Mouse (Mus musculus) c-Kit-negative CD71-positive TER-119-positive erythroid progenitor cells, embryonic 14.5 days (primary cell): ENCODE data around the gene Ralgapa2.

Experiments used
- DNase-seq: peaks from one replicate; pipeline ENCODE4 v3.0.0-alpha.2; 2013; ENCODE audit warnings: low read depth, low spot score

The Ralgapa2 gene

GRCm38 (mm10) chr2:146307060-146307459, 205.1 kb downstream of the Ralgapa2 start:
- no peak for DNase-seq

- no peak for DNase-seq
Measured at GRCm38 (mm10) chr2:146302094-146302699, 209.9 kb downstream of the Ralgapa2 start.

DNA sequence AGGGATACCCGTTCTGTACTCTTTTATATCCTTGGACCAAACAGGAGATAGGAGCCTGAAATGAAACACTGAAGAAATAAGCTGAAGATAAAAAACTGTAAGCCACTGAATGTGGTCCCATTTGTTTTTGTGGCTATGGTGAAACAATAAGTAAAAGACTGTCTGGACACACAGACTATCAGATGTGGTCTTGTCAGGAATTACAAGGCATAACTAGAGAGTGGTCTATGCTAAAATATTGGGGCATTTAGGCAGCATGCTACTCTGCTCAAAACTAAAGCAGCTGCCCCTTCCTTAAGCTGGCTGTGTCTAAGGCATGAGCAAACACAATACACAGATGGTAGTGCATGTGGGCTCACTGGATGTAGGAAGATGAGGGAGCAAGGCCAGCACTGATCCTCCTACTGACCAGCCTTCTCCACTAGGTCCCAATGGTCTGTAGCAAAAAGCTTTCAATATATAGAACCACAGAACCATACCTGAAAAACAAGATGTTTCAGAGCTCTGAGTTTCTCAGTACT, 211.6 kb downstream of the Ralgapa2 start:
- no peak for DNase-seq

- DNase-seq, result no peak
Measured at GRCm38 (mm10) chr2:146299841-146300460, 212.2 kb downstream of the Ralgapa2 start.

DNA sequence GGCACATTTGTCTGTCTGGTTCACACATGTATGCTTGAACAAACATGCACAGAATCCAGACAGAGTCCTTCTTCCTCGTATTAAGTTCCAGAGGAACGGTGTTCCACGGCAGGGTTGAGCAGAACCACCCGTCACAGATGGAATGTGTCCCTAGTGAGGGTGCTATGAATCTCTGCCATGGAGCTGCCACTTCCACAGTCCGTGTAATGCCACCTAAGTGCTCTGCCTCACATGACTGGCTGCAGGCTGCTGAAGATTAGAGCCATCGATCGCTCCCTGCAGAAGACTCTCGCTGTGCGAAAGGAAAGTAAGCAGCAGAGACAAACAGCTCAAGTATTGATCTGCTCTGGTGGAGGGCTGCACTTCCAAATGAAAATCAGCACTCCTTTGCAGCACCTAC, 218.6 kb downstream of the Ralgapa2 start:
- DNase-seq, result no peak

- DNase-seq, result no peak
Measured at GRCm38 (mm10) chr2:146290871-146291637, 221.1 kb downstream of the Ralgapa2 start.

DNA sequence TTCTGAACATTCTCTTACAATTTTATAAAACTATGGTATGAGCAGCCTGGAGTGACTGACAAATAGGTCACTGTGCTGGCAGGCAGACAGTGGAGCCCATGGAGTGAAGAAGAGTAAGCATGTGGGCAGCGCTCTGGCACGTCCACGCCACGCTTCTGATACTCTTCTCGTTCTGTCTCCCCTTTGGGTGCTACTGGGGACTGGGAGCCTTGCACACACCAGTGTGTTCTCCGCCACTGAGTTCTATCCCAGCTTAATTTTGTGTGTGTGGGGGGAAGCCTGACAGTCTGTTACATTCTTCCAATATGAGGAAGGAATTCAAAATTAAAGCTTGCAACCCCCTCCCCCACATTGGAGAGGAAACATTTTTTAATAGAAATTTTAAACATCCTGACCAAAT, 221.8 kb downstream of the Ralgapa2 start:
- DNase-seq, result no peak

GRCm38 (mm10) chr2:146289394-146289793, 222.8 kb downstream of the Ralgapa2 start:
- DNase-seq, result no peak

- no peak for DNase-seq
Measured at GRCm38 (mm10) chr2:146288326-146288725, 223.8 kb downstream of the Ralgapa2 start.

DNA sequence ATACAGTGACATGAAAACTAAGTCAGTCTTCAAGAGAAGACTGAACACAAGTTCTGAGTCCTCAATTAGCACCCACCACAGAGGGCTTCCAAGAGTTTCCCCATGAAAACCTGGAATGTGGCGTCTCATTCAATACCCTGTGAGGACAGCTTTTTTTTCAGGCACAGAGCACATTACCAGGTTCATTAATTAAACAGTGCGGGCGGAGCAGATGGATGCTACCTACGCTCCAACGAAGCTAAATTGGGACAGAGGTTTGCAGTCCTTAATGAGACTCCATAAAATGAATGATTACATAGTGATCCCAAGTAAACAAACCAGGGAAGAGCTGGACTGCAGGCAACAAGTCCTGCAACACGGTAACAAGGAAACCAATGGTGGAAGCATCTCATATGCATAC, 224.6 kb downstream of the Ralgapa2 start:
- DNase-seq, result no peak

- DNase-seq, result no peak
Measured at GRCm38 (mm10) chr2:146281346-146281745, 230.8 kb downstream of the Ralgapa2 start.

DNA sequence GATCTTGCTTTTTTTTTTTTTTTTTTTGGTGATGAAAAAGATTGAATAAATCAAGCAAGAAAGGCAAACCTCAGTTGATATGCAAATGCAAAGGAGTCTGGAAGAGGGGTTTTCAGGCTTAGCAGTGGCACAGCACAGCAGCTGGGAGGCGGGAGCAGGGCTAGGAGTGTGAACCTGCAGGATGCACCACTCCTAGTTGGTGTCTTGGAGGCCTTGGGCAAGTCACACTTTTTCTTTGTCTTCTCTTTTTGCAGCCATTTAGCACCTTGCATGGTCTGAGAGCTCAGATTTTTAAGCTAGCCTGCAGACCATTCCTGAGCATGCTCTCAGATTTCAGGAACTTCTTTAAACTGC, 231.2 kb downstream of the Ralgapa2 start:
- no peak for DNase-seq

DNA sequence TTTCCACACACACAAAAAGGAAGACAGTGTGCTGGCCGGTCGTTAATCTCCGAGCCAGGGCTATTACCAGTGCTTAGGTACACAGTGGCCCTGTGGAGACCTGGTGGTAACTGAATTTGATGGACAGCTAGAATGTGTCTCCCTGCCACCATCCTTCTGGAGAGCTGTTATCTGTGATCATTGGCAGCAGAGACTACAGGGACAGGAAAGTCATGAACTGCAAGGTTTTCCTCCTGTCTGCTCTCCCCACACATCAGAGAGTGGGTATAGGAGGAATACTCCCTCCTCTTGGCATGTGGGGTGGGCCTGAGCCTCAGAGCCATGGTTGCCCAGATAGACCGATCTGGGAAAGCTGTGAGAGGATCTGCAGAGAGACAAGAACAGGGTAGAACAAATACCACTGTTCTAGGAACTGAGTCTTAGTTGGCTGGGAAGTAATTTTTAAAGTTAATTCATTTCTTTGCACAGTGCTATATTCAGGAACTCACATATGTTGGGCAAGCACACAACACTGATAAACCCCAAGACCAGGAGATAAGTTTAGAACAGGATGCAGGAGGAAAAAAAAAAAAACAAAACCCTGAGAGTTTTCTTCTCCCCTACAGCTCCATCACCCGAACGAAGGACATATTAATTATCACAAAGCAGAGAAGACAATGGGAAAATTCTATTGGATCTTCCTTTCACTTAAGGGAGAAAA, 231.8 kb downstream of the Ralgapa2 start:
- DNase-seq, result no peak

- no peak for DNase-seq
Measured at GRCm38 (mm10) chr2:146279430-146280220, 232.5 kb downstream of the Ralgapa2 start.

- no peak for DNase-seq
Measured at GRCm38 (mm10) chr2:146278381-146278780, 233.8 kb downstream of the Ralgapa2 start.

GRCm38 (mm10) chr2:146266539-146266938, 245.6 kb downstream of the Ralgapa2 start:
- DNase-seq, result no peak

- DNase-seq, result no peak
Measured at GRCm38 (mm10) chr2:146265045-146265444, 247.1 kb downstream of the Ralgapa2 start.

DNA sequence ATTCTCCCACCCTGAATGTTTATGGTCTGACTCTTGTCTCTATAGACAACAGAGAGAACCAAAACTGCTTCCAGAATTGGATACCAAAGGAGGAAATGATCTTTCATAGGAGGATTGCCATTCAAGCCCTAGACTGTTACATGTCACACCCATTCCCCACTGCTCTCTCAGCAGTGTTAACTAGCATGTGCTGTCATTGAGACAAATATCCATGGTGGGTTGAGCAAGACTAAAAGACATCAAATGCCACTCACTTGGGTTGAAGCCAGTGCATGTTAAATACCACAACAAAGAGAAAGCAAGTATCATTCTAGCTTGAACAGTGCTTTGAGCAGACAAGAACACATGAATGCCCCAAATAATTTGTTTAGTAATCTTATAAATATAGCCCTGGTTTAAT, 249.2 kb downstream of the Ralgapa2 start:
- no peak for DNase-seq

GRCm38 (mm10) chr2:146262215-146262614, 249.9 kb downstream of the Ralgapa2 start:
- DNase-seq, result no peak

DNA sequence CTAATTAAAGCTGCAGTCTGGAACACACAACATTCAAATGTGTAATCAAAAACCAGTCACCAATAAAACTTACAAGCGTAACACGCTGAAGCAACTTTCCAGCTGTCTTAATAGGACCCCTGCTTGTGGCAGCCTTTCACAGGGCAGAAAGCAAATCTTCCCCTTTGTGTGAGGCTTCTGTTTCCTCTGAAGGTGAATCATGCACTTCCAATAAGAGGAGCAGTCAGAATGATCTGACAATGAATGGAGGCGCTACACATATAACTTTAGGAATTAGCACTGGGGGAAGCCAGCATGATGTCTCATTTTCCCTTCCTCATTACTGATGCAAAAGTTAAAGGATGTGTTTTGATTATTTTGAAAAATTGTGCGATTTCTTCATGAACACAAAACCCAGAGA, 251.0 kb downstream of the Ralgapa2 start:
- DNase-seq, result no peak
